In genomic region chr4:137180083-137180482, GRCm38 (mm10) we compare ENCODE assay signal across 19 mouse cellular contexts.
DNase-seq lines count a peak whose midpoint lies in the region; ATAC-seq lines count a peak whose summit lies in the region.
"Had no signal": no experiment of that assay in that cellular context is flagged by ENCODE, and none has a peak within 500 bp of the region (broad histone marks: within the 10 kb centered on the region; RNA-seq: fewer than 3 reads in every experiment).

No protein-coding gene starts in this region.

- H3K9ac ChIP-seq in heart, embryonic 16.5 days (ENCODE audit: low read length), result no peak overlapping the region
- H3K9ac ChIP-seq in liver, embryonic 11.5 days (ENCODE audit: low read depth, low read length), result no peak overlapping the region
- H3K9ac ChIP-seq in liver, embryonic 15.5 days, result no peak overlapping the region
- H3K9ac ChIP-seq in forebrain, embryonic 11.5 days (ENCODE audit: low read length), result no peak overlapping the region
- H3K9ac ChIP-seq: embryonic facial prominence, embryonic 13.5 days; forebrain, embryonic 13.5 days; forebrain, postnatal 0 days; hindbrain, embryonic 14.5 days; intestine, embryonic 15.5 days had no signal

- peak; percentile 57; the same call in 1 of the 2 replicates for ATAC-seq in heart, embryonic 16.5 days (replicated peaks; ENCODE audit: extremely low read depth, insufficient read depth, low FRiP score)
- peak; percentile 61 for ATAC-seq in liver, embryonic 11.5 days (replicated peaks; ENCODE audit: low FRiP score)
- ATAC-seq in liver, embryonic 15.5 days (ENCODE audit: insufficient read depth), result peak; percentile 59
- no peak for ATAC-seq in forebrain, embryonic 11.5 days (replicated peaks; ENCODE audit: low FRiP score)
- ATAC-seq: forebrain, embryonic 13.5 days; forebrain, postnatal 0 days; intestine, embryonic 15.5 days had no signal

- WGBS in heart, embryonic 10.5 days, result 58% methylated on average over 2 of the region's 2 CpGs
- 66% methylated on average over 2 of the region's 2 CpGs for WGBS in heart, embryonic 16.5 days
- 35% methylated on average over 2 of the region's 2 CpGs for WGBS in liver, embryonic 11.5 days
- 38% methylated on average over 2 of the region's 2 CpGs for WGBS in liver, embryonic 15.5 days (ENCODE audit: insufficient replicate concordance)
- 87% methylated on average over 2 of the region's 2 CpGs for WGBS in forebrain, embryonic 11.5 days

- DNase-seq in heart, embryonic 10.5 days (ENCODE audit: low spot score), result no peak
- no peak for DNase-seq in heart, adult 11 months
- no peak for DNase-seq in heart, postnatal 10 days
- no peak for DNase-seq in liver, embryonic 11.5 days (ENCODE audit: low spot score)
- DNase-seq in forebrain, embryonic 11.5 days (ENCODE audit: low spot score), result no peak
- DNase-seq in layer of hippocampus, adult 11-12 months (ENCODE audit: low spot score), result no peak
- DNase-seq: adrenal gland, postnatal 10 days; cerebellum, adult 11-12 months; cerebellum, adult 9-10 months; cerebellum, postnatal 25 days; forebrain, postnatal 0 days; gastrocnemius, postnatal 25 days had no signal

- H3K4me3 ChIP-seq in heart, embryonic 10.5 days, result no peak overlapping the region
- no peak overlapping the region for H3K4me3 ChIP-seq in heart, embryonic 16.5 days (ENCODE audit: low read length)
- no peak overlapping the region for H3K4me3 ChIP-seq in liver, embryonic 11.5 days (ENCODE audit: low read depth, low read length)
- no peak overlapping the region for H3K4me3 ChIP-seq in liver, embryonic 15.5 days (replicated peaks)
- no peak overlapping the region for H3K4me3 ChIP-seq in forebrain, embryonic 11.5 days (ENCODE audit: low read depth, low read length)
- H3K4me3 ChIP-seq: embryonic facial prominence, embryonic 13.5 days; forebrain, embryonic 13.5 days; hindbrain, embryonic 10.5 days; intestine, embryonic 15.5 days had no signal

- no peaks in the 10 kb centered on the region for H3K9me3 ChIP-seq in heart, embryonic 10.5 days
- H3K9me3 ChIP-seq in heart, embryonic 16.5 days (replicated peaks; ENCODE audit: control insufficient read depth, low read length), result no peaks in the 10 kb centered on the region
- H3K9me3 ChIP-seq in liver, embryonic 11.5 days (ENCODE audit: control insufficient read depth, low read length), result no peaks in the 10 kb centered on the region
- no peaks in the 10 kb centered on the region for H3K9me3 ChIP-seq in liver, embryonic 15.5 days (replicated peaks)
- H3K9me3 ChIP-seq in forebrain, embryonic 11.5 days (ENCODE audit: control insufficient read depth, low read length), result no peaks in the 10 kb centered on the region
- H3K9me3 ChIP-seq: embryonic facial prominence, embryonic 13.5 days; forebrain, embryonic 13.5 days; hindbrain, embryonic 10.5 days; intestine, embryonic 15.5 days had no signal

- intact Hi-C loops in heart, postnatal 10 days (cut with DNase I), result no loop called here

- H3K27ac ChIP-seq in heart, embryonic 10.5 days, result peak overlapping the region; percentile 32
- no peak overlapping the region for H3K27ac ChIP-seq in heart, embryonic 16.5 days (ENCODE audit: low read length)
- H3K27ac ChIP-seq in liver, embryonic 11.5 days (ENCODE audit: low read depth, low read length), result no peak overlapping the region
- no peak overlapping the region for H3K27ac ChIP-seq in liver, embryonic 15.5 days (replicated peaks)
- no peak overlapping the region for H3K27ac ChIP-seq in forebrain, embryonic 11.5 days (ENCODE audit: low read depth, low read length)
- H3K27ac ChIP-seq: embryonic facial prominence, embryonic 13.5 days; forebrain, embryonic 13.5 days; hindbrain, embryonic 10.5 days; hindbrain, embryonic 14.5 days; intestine, embryonic 15.5 days had no signal

- no peaks in the 10 kb centered on the region for H3K36me3 ChIP-seq in heart, embryonic 10.5 days
- H3K36me3 ChIP-seq in heart, embryonic 16.5 days (ENCODE audit: control insufficient read depth, insufficient read depth), result no peaks in the 10 kb centered on the region
- no peaks in the 10 kb centered on the region for H3K36me3 ChIP-seq in liver, embryonic 11.5 days (ENCODE audit: control insufficient read depth, insufficient read depth, low read length)
- no peaks in the 10 kb centered on the region for H3K36me3 ChIP-seq in liver, embryonic 15.5 days (replicated peaks)
- H3K36me3 ChIP-seq in forebrain, embryonic 11.5 days (ENCODE audit: control insufficient read depth, insufficient read depth, low read length), result no peaks in the 10 kb centered on the region
- H3K36me3 ChIP-seq: embryonic facial prominence, embryonic 13.5 days; hindbrain, embryonic 10.5 days; intestine, embryonic 15.5 days had no signal

- H3K4me1 ChIP-seq in heart, embryonic 10.5 days, result peaks cover 26% of the 10 kb centered on the region
- H3K4me1 ChIP-seq in heart, embryonic 16.5 days (ENCODE audit: control insufficient read depth, insufficient read depth, low read length), result no peaks in the 10 kb centered on the region
- H3K4me1 ChIP-seq in liver, embryonic 11.5 days (replicated peaks; ENCODE audit: control insufficient read depth, insufficient read depth, low read length), result peaks cover 17% of the 10 kb centered on the region; the same call in 1 of the 2 replicates
- H3K4me1 ChIP-seq in liver, embryonic 15.5 days (replicated peaks), result peaks cover 12% of the 10 kb centered on the region
- H3K4me1 ChIP-seq in forebrain, embryonic 11.5 days (replicated peaks; ENCODE audit: control insufficient read depth, insufficient read depth, low read length), result no peaks in the 10 kb centered on the region
- H3K4me1 ChIP-seq: forebrain, embryonic 13.5 days had no signal

- no peak overlapping the region for H3K4me2 ChIP-seq in heart, embryonic 16.5 days (ENCODE audit: low read depth, low read length)
- H3K4me2 ChIP-seq in liver, embryonic 11.5 days, result no peak overlapping the region; the same call in 1 of the 2 replicates
- no peak overlapping the region for H3K4me2 ChIP-seq in liver, embryonic 15.5 days
- H3K4me2 ChIP-seq in forebrain, embryonic 11.5 days (ENCODE audit: low read depth, low read length, severe bottlenecking), result no peak overlapping the region
- H3K4me2 ChIP-seq: embryonic facial prominence, embryonic 13.5 days; forebrain, embryonic 13.5 days; hindbrain, embryonic 14.5 days; intestine, embryonic 15.5 days had no signal

- peaks cover 14% of the 10 kb centered on the region; the same call in 1 of the 2 replicates for H3K27me3 ChIP-seq in heart, embryonic 10.5 days (ENCODE audit: insufficient read depth, poor library complexity, severe bottlenecking)
- H3K27me3 ChIP-seq in heart, embryonic 16.5 days (ENCODE audit: control insufficient read depth, insufficient read depth, low read length), result no peaks in the 10 kb centered on the region
- H3K27me3 ChIP-seq in liver, embryonic 11.5 days (replicated peaks; ENCODE audit: control insufficient read depth, insufficient read depth, low read length), result no peaks in the 10 kb centered on the region; the same call in 1 of the 2 replicates
- H3K27me3 ChIP-seq in liver, embryonic 15.5 days, result no peaks in the 10 kb centered on the region
- no peaks in the 10 kb centered on the region for H3K27me3 ChIP-seq in forebrain, embryonic 11.5 days (ENCODE audit: control insufficient read depth, insufficient read depth, low read length)
- H3K27me3 ChIP-seq: embryonic facial prominence, embryonic 13.5 days; forebrain, embryonic 13.5 days; intestine, embryonic 15.5 days had no signal
